Mouse (Mus musculus): ENCODE measurements around the gene Car4. TPM values are rescaled to one million over a fixed set of nuclear protein-coding genes. Genes with fewer than 3 reads are reported as not detected.

Gene Car4
- polyA plus RNA-seq, 1 experiment from 2014 or later: not detected

GRCm38 (mm10) chr11:84959181-84959580 lies 1.6 kb downstream of the Car4 start:
- Histone ChIP-seq H3K4me2 (no peak overlapping the region), H3K4me1 (peaks cover 11% of the 10 kb centered on the region), H3K27ac (no peak overlapping the region), H3K4me3 (no peak overlapping the region), H3K36me3 (no peaks in the 10 kb centered on the region), H3K9me3 (no peaks in the 10 kb centered on the region), H3K27me3 (peaks cover 58% of the 10 kb centered on the region), H3K9ac (no peak overlapping the region)
- 16% methylated on average over 5 of the region's 5 CpGs for WGBS
- ATAC-seq (ENCODE audit: insufficient number of reproducible peaks, insufficient read depth, low FRiP score, low TSS enrichment, low read depth): no peak

DNA sequence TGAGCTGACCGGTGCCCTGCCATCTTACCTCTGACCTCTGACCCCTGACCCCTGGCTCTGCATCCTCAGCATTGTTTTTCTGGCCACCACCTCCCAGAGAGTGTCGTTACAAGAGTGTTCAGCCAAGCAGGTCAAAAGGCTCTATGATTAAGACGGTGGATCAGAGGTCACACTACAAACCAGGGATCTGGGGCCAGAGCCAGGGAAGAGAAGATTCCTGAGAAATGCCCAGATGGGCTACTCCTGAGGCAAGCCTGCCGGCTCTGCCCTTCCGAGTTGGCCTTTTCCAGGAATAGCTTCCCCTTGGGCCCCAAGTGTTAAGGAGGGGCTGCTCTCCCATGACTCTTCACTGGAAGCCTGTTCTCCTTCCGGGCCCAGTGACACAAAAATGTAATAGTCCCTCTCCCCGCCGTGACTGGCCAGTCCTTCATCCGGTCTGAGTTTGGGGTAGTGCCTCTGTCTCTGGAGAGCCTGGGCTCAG lies 2.2 kb downstream of the Car4 start:
- peaks cover 58% of the 10 kb centered on the region for H3K27me3 ChIP-seq
- ATAC-seq (ENCODE audit: insufficient number of reproducible peaks, insufficient read depth, low FRiP score, low TSS enrichment, low read depth): no peak
- no peak overlapping the region for H3K27ac ChIP-seq
- H3K4me3 ChIP-seq: no peak overlapping the region; the same call in 1 of the 2 replicates
- H3K4me1 ChIP-seq: peaks cover 11% of the 10 kb centered on the region
- H3K36me3 ChIP-seq: no peaks in the 10 kb centered on the region
- no peak overlapping the region for H3K4me2 ChIP-seq
- H3K9ac ChIP-seq: no peak overlapping the region
- H3K9me3 ChIP-seq: no peaks in the 10 kb centered on the region
- under 1% methylated on average over 9 of the region's 9 CpGs for WGBS

- H3K9ac ChIP-seq: no peak overlapping the region
- peaks cover 11% of the 10 kb centered on the region for H3K4me1 ChIP-seq
- H3K27me3 ChIP-seq: peaks cover 54% of the 10 kb centered on the region
- H3K4me3 ChIP-seq: no peak overlapping the region
- H3K36me3 ChIP-seq: no peaks in the 10 kb centered on the region
- ATAC-seq (ENCODE audit: insufficient number of reproducible peaks, insufficient read depth, low FRiP score, low TSS enrichment, low read depth): no peak
- no peak overlapping the region for H3K27ac ChIP-seq
- 31% methylated on average over 3 of the region's 3 CpGs for WGBS
- no peaks in the 10 kb centered on the region for H3K9me3 ChIP-seq
- H3K4me2 ChIP-seq: no peak overlapping the region
Observed at GRCm38 (mm10) chr11:84960291-84960690, 2.7 kb downstream of the Car4 start.

DNA sequence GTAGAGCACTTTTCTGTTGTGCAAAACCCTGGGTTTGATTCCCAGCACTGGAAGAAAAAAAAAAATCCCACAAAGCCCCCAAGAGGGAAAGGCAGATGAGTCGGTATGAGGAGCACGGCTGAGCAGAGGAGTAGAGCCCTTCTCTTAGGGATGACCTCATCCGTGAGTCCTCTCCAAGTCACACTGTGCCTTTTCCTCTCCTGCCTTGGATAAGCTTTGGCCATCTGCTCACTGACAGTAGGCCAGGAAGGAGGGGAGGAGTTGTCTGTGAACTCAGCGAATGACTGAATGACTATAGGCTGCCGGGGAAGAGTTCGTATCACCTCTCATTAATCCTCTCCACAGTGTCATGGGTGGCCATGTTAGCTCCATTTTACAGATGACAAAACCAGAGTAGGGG lies 3.2 kb downstream of the Car4 start:
- no peak overlapping the region for H3K4me2 ChIP-seq
- no peak for ATAC-seq (ENCODE audit: insufficient number of reproducible peaks, insufficient read depth, low FRiP score, low TSS enrichment, low read depth)
- H3K4me3 ChIP-seq: no peak overlapping the region
- 78% methylated on average over 6 of the region's 6 CpGs for WGBS
- H3K9me3 ChIP-seq: no peaks in the 10 kb centered on the region
- no peak overlapping the region for H3K9ac ChIP-seq
- H3K36me3 ChIP-seq: no peaks in the 10 kb centered on the region
- peaks cover 11% of the 10 kb centered on the region for H3K4me1 ChIP-seq
- H3K27me3 ChIP-seq: peaks cover 52% of the 10 kb centered on the region
- H3K27ac ChIP-seq: no peak overlapping the region

DNA sequence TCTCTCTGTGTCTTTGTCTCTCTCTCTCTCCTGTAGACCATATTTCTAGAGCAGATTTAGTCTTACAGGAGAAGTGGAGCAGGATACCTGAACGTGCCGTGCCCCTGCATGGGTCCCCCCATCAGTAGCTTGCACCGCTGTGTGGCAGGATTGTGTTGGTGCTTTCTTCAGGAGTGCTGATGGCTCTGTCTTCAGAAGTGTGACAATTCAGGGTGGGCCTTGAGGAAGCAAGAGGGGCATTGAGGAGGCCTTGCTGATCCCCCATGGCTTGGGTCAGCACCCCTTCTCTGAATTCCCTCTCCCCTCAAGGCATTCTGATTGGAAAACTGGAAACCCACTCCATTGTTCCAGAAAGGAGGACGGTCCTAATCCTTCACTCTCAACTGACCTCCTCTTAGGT lies 4.0 kb downstream of the Car4 start:
- no peak overlapping the region for H3K27ac ChIP-seq
- H3K36me3 ChIP-seq: no peaks in the 10 kb centered on the region
- no peak overlapping the region for H3K9ac ChIP-seq
- no peak overlapping the region for H3K4me2 ChIP-seq
- H3K9me3 ChIP-seq: no peaks in the 10 kb centered on the region
- peaks cover 11% of the 10 kb centered on the region for H3K4me1 ChIP-seq
- H3K4me3 ChIP-seq: no peak overlapping the region
- WGBS: 85% methylated on average over 4 of the region's 4 CpGs
- ATAC-seq (ENCODE audit: insufficient number of reproducible peaks, insufficient read depth, low FRiP score, low TSS enrichment, low read depth): no peak
- peaks cover 44% of the 10 kb centered on the region for H3K27me3 ChIP-seq

- Histone ChIP-seq H3K36me3 (no peaks in the 10 kb centered on the region), H3K27ac (no peak overlapping the region), H3K4me3 (no peak overlapping the region), H3K4me1 (peaks cover 16% of the 10 kb centered on the region), H3K9me3 (no peaks in the 10 kb centered on the region), H3K4me2 (no peak overlapping the region), H3K9ac (no peak overlapping the region), H3K27me3 (peaks cover 34% of the 10 kb centered on the region)
- ATAC-seq (ENCODE audit: insufficient number of reproducible peaks, insufficient read depth, low FRiP score, low TSS enrichment, low read depth): no peak
- 85% methylated on average over 4 of the region's 4 CpGs for WGBS
Observed at GRCm38 (mm10) chr11:84962536-84962935, 5.0 kb downstream of the Car4 start.

DNA sequence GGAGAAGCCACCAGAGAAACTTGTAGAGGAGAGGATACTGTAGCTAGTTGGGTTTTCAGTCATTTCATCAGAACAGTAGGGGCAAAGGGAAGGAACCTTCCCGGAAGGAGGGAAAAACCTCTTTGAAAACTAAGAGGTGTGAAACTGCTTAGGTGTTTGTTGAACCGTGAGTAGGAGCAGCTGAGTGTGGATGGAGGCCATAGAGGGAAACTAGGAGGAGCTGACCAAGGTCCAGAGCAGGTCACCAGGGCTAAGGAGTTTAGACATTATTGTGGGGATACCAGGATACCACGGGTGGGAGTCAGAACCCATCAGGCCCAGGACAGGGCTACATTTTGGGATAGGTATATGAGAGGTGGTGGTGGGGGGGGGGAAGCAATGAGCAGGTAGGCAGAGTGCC lies 6.0 kb downstream of the Car4 start:
- no peaks in the 10 kb centered on the region for H3K9me3 ChIP-seq
- 73% methylated on average over 3 of the region's 3 CpGs for WGBS
- no peak overlapping the region for H3K27ac ChIP-seq
- H3K4me2 ChIP-seq: no peak overlapping the region
- no peak overlapping the region for H3K9ac ChIP-seq
- peaks cover 7% of the 10 kb centered on the region; the same call in 1 of the 2 replicates for H3K4me1 ChIP-seq
- H3K4me3 ChIP-seq: no peak overlapping the region
- H3K36me3 ChIP-seq: no peaks in the 10 kb centered on the region
- peaks cover 24% of the 10 kb centered on the region for H3K27me3 ChIP-seq
- ATAC-seq (ENCODE audit: insufficient number of reproducible peaks, insufficient read depth, low FRiP score, low TSS enrichment, low read depth): no peak

GRCm38 (mm10) chr11:84966696-84967095 lies 9.1 kb downstream of the Car4 start:
- Histone ChIP-seq H3K36me3 (no peaks in the 10 kb centered on the region), H3K4me2 (no peak overlapping the region), H3K4me1 (peaks cover 7% of the 10 kb centered on the region; the same call in 1 of the 2 replicates), H3K9ac (no peak overlapping the region), H3K9me3 (no peaks in the 10 kb centered on the region), H3K4me3 (no peak overlapping the region), H3K27me3 (no peaks in the 10 kb centered on the region), H3K27ac (no peak overlapping the region)
- no peak for ATAC-seq (ENCODE audit: insufficient number of reproducible peaks, insufficient read depth, low FRiP score, low TSS enrichment, low read depth)
- 85% methylated on average over 4 of the region's 4 CpGs for WGBS

DNA sequence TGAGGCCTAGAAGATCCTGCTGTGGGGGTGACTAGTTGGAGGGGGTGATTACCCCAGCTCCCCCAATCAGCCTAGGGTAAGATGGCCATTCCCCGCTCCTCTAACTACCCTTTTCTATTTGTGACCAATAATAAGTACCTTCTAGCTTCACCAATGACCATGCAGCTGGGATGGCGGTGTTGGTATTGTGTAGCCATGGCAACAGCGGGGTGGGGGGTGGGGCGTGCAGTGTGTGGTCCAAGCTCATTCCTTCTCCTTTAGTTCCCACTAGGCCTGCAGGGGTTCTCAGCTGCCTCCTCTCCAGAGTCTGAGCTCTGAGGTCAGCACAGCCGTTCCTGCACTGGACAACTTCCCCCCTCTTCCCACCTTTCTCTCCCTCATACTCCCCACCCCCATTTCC lies 9.5 kb downstream of the Car4 start:
- no peak overlapping the region for H3K4me3 ChIP-seq
- peaks cover 7% of the 10 kb centered on the region; the same call in 1 of the 2 replicates for H3K4me1 ChIP-seq
- H3K9ac ChIP-seq: no peak overlapping the region
- no peaks in the 10 kb centered on the region for H3K9me3 ChIP-seq
- no peak overlapping the region for H3K4me2 ChIP-seq
- H3K36me3 ChIP-seq: no peaks in the 10 kb centered on the region
- H3K27ac ChIP-seq: no peak overlapping the region
- ATAC-seq (ENCODE audit: insufficient number of reproducible peaks, insufficient read depth, low FRiP score, low TSS enrichment, low read depth): no peak
- no peaks in the 10 kb centered on the region for H3K27me3 ChIP-seq
- 22% methylated on average over 5 of the region's 5 CpGs for WGBS

DNA sequence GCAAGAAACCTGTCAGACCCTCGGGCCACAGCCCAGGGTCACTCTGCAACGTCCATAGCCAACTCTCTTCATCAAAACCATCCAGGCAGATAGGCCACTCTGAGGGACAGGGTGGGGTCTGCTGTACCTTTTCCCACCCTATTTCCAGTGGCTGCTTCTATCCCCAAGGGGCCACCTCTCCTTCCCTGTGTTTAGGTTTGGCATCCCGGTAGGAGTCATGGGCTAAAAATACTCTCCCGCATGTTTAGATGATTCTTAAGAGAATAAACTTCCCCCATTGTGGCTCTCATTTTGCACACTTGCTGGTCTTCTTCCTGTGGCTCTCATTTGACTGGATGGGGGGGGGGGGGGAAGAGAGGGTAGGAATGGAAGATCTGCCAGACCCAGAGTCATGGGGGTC lies 10.7 kb downstream of the Car4 start:
- no peaks in the 10 kb centered on the region for H3K27me3 ChIP-seq
- ATAC-seq (ENCODE audit: insufficient number of reproducible peaks, insufficient read depth, low FRiP score, low TSS enrichment, low read depth): no peak
- H3K9ac ChIP-seq: no peak overlapping the region
- peaks cover 7% of the 10 kb centered on the region; the same call in 1 of the 2 replicates for H3K4me1 ChIP-seq
- H3K36me3 ChIP-seq: no peaks in the 10 kb centered on the region
- H3K9me3 ChIP-seq: no peaks in the 10 kb centered on the region
- no peak overlapping the region for H3K27ac ChIP-seq
- H3K4me2 ChIP-seq: no peak overlapping the region
- H3K4me3 ChIP-seq: no peak overlapping the region
- WGBS: 74% methylated on average over 4 of the region's 4 CpGs

- no peak overlapping the region for H3K27ac ChIP-seq
- no peaks in the 10 kb centered on the region for H3K36me3 ChIP-seq
- no peaks in the 10 kb centered on the region for H3K9me3 ChIP-seq
- no peak for ATAC-seq (ENCODE audit: insufficient number of reproducible peaks, insufficient read depth, low FRiP score, low TSS enrichment, low read depth)
- H3K27me3 ChIP-seq: no peaks in the 10 kb centered on the region
- H3K4me1 ChIP-seq: peaks cover 7% of the 10 kb centered on the region; the same call in 1 of the 2 replicates
- H3K4me2 ChIP-seq: no peak overlapping the region
- no peak overlapping the region for H3K4me3 ChIP-seq
- H3K9ac ChIP-seq: no peak overlapping the region
- WGBS: 55% methylated on average over 6 of the region's 6 CpGs
Observed at GRCm38 (mm10) chr11:84968775-84969174, 11.2 kb downstream of the Car4 start.

DNA sequence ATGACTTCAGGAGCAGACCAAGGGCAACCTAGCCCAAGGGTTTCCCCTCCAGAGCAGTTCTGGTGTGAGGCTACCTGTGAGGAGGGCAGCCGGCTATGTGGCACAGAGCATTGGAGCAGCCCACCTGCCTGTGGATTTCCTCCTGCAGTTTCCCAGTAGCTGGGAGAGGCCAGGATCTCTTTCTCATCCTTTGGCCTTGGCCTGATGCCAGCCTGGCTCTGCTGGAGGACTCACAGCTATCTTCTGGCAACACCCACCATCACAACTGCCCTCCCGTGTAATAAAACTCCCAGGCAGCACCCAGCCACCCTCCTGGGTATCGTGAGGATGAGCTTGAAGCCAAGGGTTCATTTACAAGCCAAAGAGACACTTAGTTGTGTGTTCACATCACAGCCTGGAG lies 14.5 kb downstream of the Car4 start:
- Histone ChIP-seq H3K4me2 (no peak overlapping the region), H3K36me3 (no peaks in the 10 kb centered on the region), H3K4me3 (no peak overlapping the region), H3K27me3 (no peaks in the 10 kb centered on the region), H3K9me3 (no peaks in the 10 kb centered on the region), H3K4me1 (peaks cover 5% of the 10 kb centered on the region; the same call in 1 of the 2 replicates), H3K27ac (no peak overlapping the region), H3K9ac (no peak overlapping the region)
- no peak for ATAC-seq (ENCODE audit: insufficient number of reproducible peaks, insufficient read depth, low FRiP score, low TSS enrichment, low read depth)
- 67% methylated on average over 3 of the region's 3 CpGs for WGBS

- no peaks in the 10 kb centered on the region for H3K27me3 ChIP-seq
- no peak overlapping the region for H3K4me3 ChIP-seq
- H3K9ac ChIP-seq: no peak overlapping the region
- no peaks in the 10 kb centered on the region for H3K4me1 ChIP-seq
- no peaks in the 10 kb centered on the region for H3K36me3 ChIP-seq
- H3K27ac ChIP-seq: no peak overlapping the region
- 53% methylated on average over 5 of the region's 5 CpGs for WGBS
- H3K9me3 ChIP-seq: no peaks in the 10 kb centered on the region
- H3K4me2 ChIP-seq: no peak overlapping the region
- ATAC-seq (ENCODE audit: insufficient number of reproducible peaks, insufficient read depth, low FRiP score, low TSS enrichment, low read depth): no peak
Observed at GRCm38 (mm10) chr11:84973661-84974060, 16.1 kb downstream of the Car4 start.

All from embryonic facial prominence, embryonic 13.5 days (tissue).